Mouse (Mus musculus): ENCODE results near the gene Rgsl1. TPM values are rescaled to one million over a fixed set of nuclear protein-coding genes. Genes with fewer than 3 reads are reported as not detected.

The Rgsl1 gene
- polyA plus RNA-seq, 1 experiment: not detected

GRCm38 (mm10) chr1:153742374-153743155, 101.4 kb downstream of the Rgsl1 start:
- Histone ChIP-seq H3K9ac (ENCODE audit: low read depth, poor library complexity, severe bottlenecking) (no peak overlapping the region), H3K4me1 (ENCODE audit: control insufficient read depth, insufficient read depth, low read length) (peaks cover 2% of the 10 kb centered on the region), H3K4me3 (ENCODE audit: low read depth, low read length) (no peak overlapping the region), H3K9me3 (replicated peaks; ENCODE audit: control insufficient read depth, insufficient read depth, low read length, poor library complexity, severe bottlenecking) (no peaks in the 10 kb centered on the region), H3K27ac (ENCODE audit: insufficient read depth, low read length) (no peak overlapping the region), H3K27me3 (ENCODE audit: control insufficient read depth, insufficient read depth, low read length, poor library complexity, severe bottlenecking) (no peaks in the 10 kb centered on the region), H3K36me3 (ENCODE audit: control insufficient read depth, insufficient read depth, low read length, poor library complexity, severe bottlenecking) (no peaks in the 10 kb centered on the region)
- TF ChIP-seq POLR2A (IDR thresholded peaks at IDR 0.05; ENCODE audit: insufficient read depth, low read length): no peak
- peak; percentile 46 for TF ChIP-seq CTCF (IDR thresholded peaks at IDR 0.05; ENCODE audit: low read depth, low read length)

- Histone ChIP-seq H3K4me3 (ENCODE audit: low read depth, low read length) (no peak overlapping the region), H3K27me3 (ENCODE audit: control insufficient read depth, insufficient read depth, low read length, poor library complexity, severe bottlenecking) (no peaks in the 10 kb centered on the region), H3K27ac (ENCODE audit: insufficient read depth, low read length) (no peak overlapping the region), H3K36me3 (ENCODE audit: control insufficient read depth, insufficient read depth, low read length, poor library complexity, severe bottlenecking) (no peaks in the 10 kb centered on the region), H3K9me3 (replicated peaks; ENCODE audit: control insufficient read depth, insufficient read depth, low read length, poor library complexity, severe bottlenecking) (no peaks in the 10 kb centered on the region), H3K4me1 (ENCODE audit: control insufficient read depth, insufficient read depth, low read length) (peaks cover 2% of the 10 kb centered on the region), H3K9ac (ENCODE audit: low read depth, poor library complexity, severe bottlenecking) (no peak overlapping the region)
- TF ChIP-seq POLR2A (IDR thresholded peaks at IDR 0.05; ENCODE audit: insufficient read depth, low read length) (no peak), CTCF (IDR thresholded peaks at IDR 0.05; ENCODE audit: low read depth, low read length) (no peak), EP300 (IDR thresholded peaks at IDR 0.05; ENCODE audit: insufficient read depth, low read depth, low read length) (no peak)
Measured at GRCm38 (mm10) chr1:153741551-153742316, 102.2 kb downstream of the Rgsl1 start.

DNA sequence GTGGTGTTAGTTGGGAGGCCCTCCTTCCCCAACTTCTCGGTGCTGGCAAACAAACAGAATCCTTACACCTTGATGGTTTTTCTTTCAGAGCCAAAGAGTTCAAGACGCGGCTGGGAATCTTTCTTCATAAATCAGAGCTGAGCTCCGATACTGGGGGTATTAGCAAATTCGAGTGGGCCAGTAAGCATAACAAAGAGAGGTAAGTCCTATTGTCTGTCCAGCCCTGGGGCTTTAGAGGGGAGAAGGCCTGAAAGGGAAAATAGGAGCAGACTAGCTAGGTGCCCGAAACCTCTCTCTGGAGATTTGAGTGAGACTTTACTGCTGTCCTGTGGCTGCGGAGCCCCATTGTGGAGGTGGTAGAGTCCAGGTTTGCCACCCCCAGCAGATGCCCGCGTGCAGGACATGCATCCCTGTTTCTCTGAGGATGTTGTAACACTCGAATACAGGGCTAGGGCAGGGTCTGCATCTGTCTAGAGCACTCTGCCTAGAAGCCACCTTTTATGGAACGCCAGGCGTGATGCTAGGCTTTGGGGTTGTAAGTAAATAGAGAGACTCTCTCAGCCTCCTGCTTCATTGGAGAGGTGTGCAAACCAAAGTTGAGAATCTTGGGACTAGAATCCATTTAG, 103.1 kb downstream of the Rgsl1 start:
- no peaks in the 10 kb centered on the region for H3K27me3 ChIP-seq (ENCODE audit: control insufficient read depth, insufficient read depth, low read length, poor library complexity, severe bottlenecking)
- peak overlapping the region; percentile 72 for H3K4me3 ChIP-seq (ENCODE audit: low read depth, low read length)
- no peak overlapping the region for H3K27ac ChIP-seq (ENCODE audit: insufficient read depth, low read length)
- no peaks in the 10 kb centered on the region for H3K9me3 ChIP-seq (replicated peaks; ENCODE audit: control insufficient read depth, insufficient read depth, low read length, poor library complexity, severe bottlenecking)
- no peaks in the 10 kb centered on the region for H3K36me3 ChIP-seq (ENCODE audit: control insufficient read depth, insufficient read depth, low read length, poor library complexity, severe bottlenecking)
- TF ChIP-seq CTCF (IDR thresholded peaks at IDR 0.05; ENCODE audit: low read depth, low read length): no peak
- TF ChIP-seq POLR2A (IDR thresholded peaks at IDR 0.05; ENCODE audit: insufficient read depth, low read length): no peak
- TF ChIP-seq EP300 (IDR thresholded peaks at IDR 0.05; ENCODE audit: insufficient read depth, low read depth, low read length): no peak
- peak overlapping the region; percentile 22 for H3K9ac ChIP-seq (ENCODE audit: low read depth, poor library complexity, severe bottlenecking)
- H3K4me1 ChIP-seq (ENCODE audit: control insufficient read depth, insufficient read depth, low read length): peaks cover 2% of the 10 kb centered on the region

DNA sequence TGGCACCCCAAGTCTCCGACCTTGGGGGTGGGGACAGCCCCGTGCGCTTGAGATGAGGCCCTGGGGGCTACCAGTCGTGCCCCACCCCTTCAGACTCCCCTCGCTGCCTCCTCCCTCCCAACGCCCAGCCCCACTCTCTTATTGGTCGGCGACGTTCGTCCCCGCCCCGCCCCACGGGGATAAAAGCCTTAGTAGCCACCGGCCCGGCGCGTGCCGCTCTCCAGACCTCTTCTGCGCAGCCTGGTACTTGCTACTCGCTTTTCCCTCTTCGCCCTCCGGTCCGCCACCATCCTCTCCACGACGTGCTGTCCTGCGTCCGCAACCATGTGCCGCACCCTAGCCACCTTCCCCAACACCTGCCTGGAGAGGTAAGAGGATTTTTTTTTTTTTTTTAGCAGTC, 103.8 kb downstream of the Rgsl1 start, which contains the start of gene Rgs16:
TSS of gene Rgs16 (plus strand) at position 205 of the 400 bp plus-strand sequence.
- Histone ChIP-seq H3K36me3 (ENCODE audit: control insufficient read depth, insufficient read depth, low read length, poor library complexity, severe bottlenecking) (no peaks in the 10 kb centered on the region), H3K4me1 (ENCODE audit: control insufficient read depth, insufficient read depth, low read length) (peaks cover 2% of the 10 kb centered on the region), H3K4me3 (ENCODE audit: low read depth, low read length) (peak within 1 kb of the TSS; percentile 72), H3K9ac (ENCODE audit: low read depth, poor library complexity, severe bottlenecking) (peak within 1 kb of the TSS; percentile 22), H3K27me3 (ENCODE audit: control insufficient read depth, insufficient read depth, low read length, poor library complexity, severe bottlenecking) (no peaks in the 10 kb centered on the region), H3K9me3 (replicated peaks; ENCODE audit: control insufficient read depth, insufficient read depth, low read length, poor library complexity, severe bottlenecking) (no peaks in the 10 kb centered on the region), H3K27ac (ENCODE audit: insufficient read depth, low read length) (no peak within 1 kb of the TSS)
- no peak for TF ChIP-seq EP300 (IDR thresholded peaks at IDR 0.05; ENCODE audit: insufficient read depth, low read depth, low read length)
- TF ChIP-seq POLR2A (IDR thresholded peaks at IDR 0.05; ENCODE audit: insufficient read depth, low read length): peak; percentile 51
- TF ChIP-seq CTCF (IDR thresholded peaks at IDR 0.05; ENCODE audit: low read depth, low read length): no peak

- Histone ChIP-seq H3K4me1 (ENCODE audit: control insufficient read depth, insufficient read depth, low read length) (peaks cover 2% of the 10 kb centered on the region), H3K36me3 (ENCODE audit: control insufficient read depth, insufficient read depth, low read length, poor library complexity, severe bottlenecking) (no peaks in the 10 kb centered on the region), H3K9me3 (replicated peaks; ENCODE audit: control insufficient read depth, insufficient read depth, low read length, poor library complexity, severe bottlenecking) (no peaks in the 10 kb centered on the region), H3K27me3 (ENCODE audit: control insufficient read depth, insufficient read depth, low read length, poor library complexity, severe bottlenecking) (no peaks in the 10 kb centered on the region), H3K27ac (ENCODE audit: insufficient read depth, low read length) (no peak overlapping the region), H3K9ac (ENCODE audit: low read depth, poor library complexity, severe bottlenecking) (no peak overlapping the region), H3K4me3 (ENCODE audit: low read depth, low read length) (no peak overlapping the region)
- TF ChIP-seq POLR2A (IDR thresholded peaks at IDR 0.05; ENCODE audit: insufficient read depth, low read length) (no peak), CTCF (IDR thresholded peaks at IDR 0.05; ENCODE audit: low read depth, low read length) (no peak), EP300 (IDR thresholded peaks at IDR 0.05; ENCODE audit: insufficient read depth, low read depth, low read length) (no peak)
Measured at GRCm38 (mm10) chr1:153739437-153740015, 104.4 kb downstream of the Rgsl1 start.

All from ES-Bruce4 (cell line).